Mouse (Mus musculus) Muller cell, postnatal 12 days (primary cell): Measurements from ENCODE around the gene Gemin7.
A peak's percentile ranks its signal among the peaks of the same experiment; 100 is the strongest.
"Not testable (repeated sequence)": the region's sequence is repeated elsewhere in the genome, so short reads cannot be mapped to it uniquely, and the experiment has no call there.

Source experiments
- DNase-seq: peaks from one replicate; pipeline ENCODE4 v3.0.0-alpha.2; 2015; ENCODE audit errors: inconsistent ontology term

The Gemin7 gene

GRCm38 (mm10) chr7:19577141-19577852 lies at the start of gene Gemin7, which contains the start of gene Zfp296:
Gene Gemin7, minus strand, starts transcription at chr7:19577595.
Gene Zfp296, plus strand, starts transcription at chr7:19577287.
- peak; percentile 49 for DNase-seq

- DNase-seq = no peak
Observed at GRCm38 (mm10) chr7:19623433-19623832, 46.0 kb upstream of the Gemin7 start.

- no peak for DNase-seq
Observed at GRCm38 (mm10) chr7:19622241-19622640, 44.8 kb upstream of the Gemin7 start.

GRCm38 (mm10) chr7:19620811-19621210 lies 43.4 kb upstream of the Gemin7 start:
- no peak for DNase-seq

- peak; percentile 73 for DNase-seq
Observed at GRCm38 (mm10) chr7:19619004-19619801, 41.8 kb upstream of the Gemin7 start.

- DNase-seq = no peak
Observed at GRCm38 (mm10) chr7:19615036-19615577, 37.7 kb upstream of the Gemin7 start.

- no peak for DNase-seq
Observed at GRCm38 (mm10) chr7:19610969-19611368, 33.6 kb upstream of the Gemin7 start.

- peak; percentile 72 for DNase-seq
Observed at GRCm38 (mm10) chr7:19609641-19610332, 32.4 kb upstream of the Gemin7 start.

- no peak for DNase-seq
Observed at GRCm38 (mm10) chr7:19607291-19607690, 29.9 kb upstream of the Gemin7 start.

GRCm38 (mm10) chr7:19604606-19605214 lies 27.3 kb upstream of the Gemin7 start:
- not testable (repeated sequence) for DNase-seq

GRCm38 (mm10) chr7:19603849-19604605 lies 26.6 kb upstream of the Gemin7 start, which contains the start of gene Clasrp:
Gene Clasrp, minus strand, starts transcription at chr7:19604486.
- peak; percentile 96 for DNase-seq

GRCm38 (mm10) chr7:19603055-19603454 lies 25.7 kb upstream of the Gemin7 start:
- no peak for DNase-seq

- DNase-seq = peak; percentile 82
Observed at GRCm38 (mm10) chr7:19600562-19600961, 23.2 kb upstream of the Gemin7 start.

GRCm38 (mm10) chr7:19593061-19593730 lies 15.8 kb upstream of the Gemin7 start:
- no peak for DNase-seq

GRCm38 (mm10) chr7:19589917-19590316 lies 12.5 kb upstream of the Gemin7 start:
- DNase-seq = peak; percentile 58

GRCm38 (mm10) chr7:19589207-19589606 lies 11.8 kb upstream of the Gemin7 start:
- peak; percentile 33 for DNase-seq

GRCm38 (mm10) chr7:19586269-19586668 lies 8.9 kb upstream of the Gemin7 start:
- DNase-seq = no peak

- no peak for DNase-seq
Observed at GRCm38 (mm10) chr7:19580634-19581033, 3.2 kb upstream of the Gemin7 start.

- DNase-seq = no peak
Observed at GRCm38 (mm10) chr7:19579751-19580150, 2.4 kb upstream of the Gemin7 start.

GRCm38 (mm10) chr7:19578436-19578835 lies 1.0 kb upstream of the Gemin7 start:
- no peak for DNase-seq
